Mouse (Mus musculus): ENCODE results near the gene Alx3. TPM values are rescaled to one million over a fixed set of nuclear protein-coding genes. Genes with fewer than 3 reads are reported as not detected.

Alx3 gene
- polyA plus RNA-seq, 1 experiment from 2014 or later = 1.7 TPM

DNA sequence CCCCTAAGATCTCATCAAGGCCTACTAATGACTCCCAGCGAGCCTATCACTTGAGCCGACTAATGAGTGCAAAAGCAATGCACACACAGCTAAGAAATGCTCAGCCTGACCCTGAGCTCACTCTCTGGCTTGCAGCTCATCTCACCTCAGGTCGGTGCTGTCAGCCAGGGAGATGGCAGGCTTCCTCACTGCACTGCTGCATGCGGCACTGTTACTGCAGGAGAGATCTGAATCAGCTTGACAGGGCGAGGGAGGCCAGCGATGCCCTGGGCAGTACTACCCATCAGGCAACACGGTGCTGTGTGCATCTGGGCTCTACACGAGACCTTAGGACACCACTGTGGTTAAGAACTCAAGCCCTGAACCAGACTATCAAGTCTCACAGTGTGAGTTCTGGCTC is 30.7 kb downstream of the Alx3 start:
- Histone ChIP-seq H3K4me2 (no peak overlapping the region), H3K27ac (ENCODE audit: low read depth, low read length) (no peak overlapping the region), H3K9me3 (replicated peaks; ENCODE audit: control insufficient read depth, low read length) (no peaks in the 10 kb centered on the region), H3K4me1 (ENCODE audit: control insufficient read depth, insufficient read depth, low read length) (0 out of 2 replicates have a peak, but pooled peaks cover 2% of the 10 kb centered on the region), H3K9ac (ENCODE audit: low read depth, low read length) (no peak overlapping the region), H3K4me3 (ENCODE audit: low read depth, low read length) (no peak overlapping the region), H3K36me3 (ENCODE audit: control insufficient read depth, insufficient read depth, low read length) (peaks cover 47% of the 10 kb centered on the region), H3K27me3 (ENCODE audit: control insufficient read depth, insufficient read depth, low read length) (no peaks in the 10 kb centered on the region)
- no peak for ATAC-seq (replicated peaks; ENCODE audit: insufficient number of reproducible peaks, low FRiP score, low TSS enrichment)
- WGBS (ENCODE audit: insufficient replicate concordance) = 86% methylated on average over 8 of the region's 8 CpGs

DNA sequence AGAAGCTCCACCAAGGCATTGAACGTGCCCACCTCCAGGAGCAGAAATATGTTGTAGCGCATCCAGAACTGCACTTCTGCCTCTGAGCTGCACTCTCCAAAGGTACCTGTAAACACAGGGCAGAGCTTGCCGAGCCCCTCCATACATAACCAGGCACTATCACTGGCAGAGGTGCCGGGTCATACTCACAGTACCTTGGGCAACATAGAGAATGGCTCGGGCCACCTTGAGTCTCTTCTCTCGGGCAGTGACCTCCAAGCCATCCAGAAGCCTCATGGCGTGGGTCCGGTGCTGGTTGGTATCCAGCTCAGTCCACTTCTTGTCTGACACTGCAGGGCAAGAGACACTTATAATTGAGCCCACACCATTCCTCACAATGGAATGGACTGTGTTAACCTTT is 31.9 kb downstream of the Alx3 start:
- Histone ChIP-seq H3K27ac (ENCODE audit: low read depth, low read length) (no peak overlapping the region), H3K4me2 (no peak overlapping the region), H3K27me3 (ENCODE audit: control insufficient read depth, insufficient read depth, low read length) (no peaks in the 10 kb centered on the region), H3K36me3 (ENCODE audit: control insufficient read depth, insufficient read depth, low read length) (peaks cover 38% of the 10 kb centered on the region), H3K9me3 (replicated peaks; ENCODE audit: control insufficient read depth, low read length) (no peaks in the 10 kb centered on the region), H3K9ac (ENCODE audit: low read depth, low read length) (no peak overlapping the region), H3K4me3 (ENCODE audit: low read depth, low read length) (no peak overlapping the region), H3K4me1 (ENCODE audit: control insufficient read depth, insufficient read depth, low read length) (0 out of 2 replicates have a peak, but pooled peaks cover 4% of the 10 kb centered on the region)
- no peak for ATAC-seq (replicated peaks; ENCODE audit: insufficient number of reproducible peaks, low FRiP score, low TSS enrichment)
- 97% methylated on average over 8 of the region's 8 CpGs for WGBS (ENCODE audit: insufficient replicate concordance)

GRCm38 (mm10) chr3:107627641-107628040 is 32.8 kb downstream of the Alx3 start:
- Histone ChIP-seq H3K4me1 (ENCODE audit: control insufficient read depth, insufficient read depth, low read length) (0 out of 2 replicates have a peak, but pooled peaks cover 4% of the 10 kb centered on the region), H3K4me2 (no peak overlapping the region), H3K36me3 (ENCODE audit: control insufficient read depth, insufficient read depth, low read length) (peaks cover 37% of the 10 kb centered on the region), H3K27me3 (ENCODE audit: control insufficient read depth, insufficient read depth, low read length) (no peaks in the 10 kb centered on the region), H3K27ac (ENCODE audit: low read depth, low read length) (no peak overlapping the region), H3K9me3 (replicated peaks; ENCODE audit: control insufficient read depth, low read length) (no peaks in the 10 kb centered on the region), H3K9ac (ENCODE audit: low read depth, low read length) (no peak overlapping the region), H3K4me3 (ENCODE audit: low read depth, low read length) (no peak overlapping the region)
- 90% methylated on average over 7 of the region's 7 CpGs for WGBS (ENCODE audit: insufficient replicate concordance)
- ATAC-seq (replicated peaks; ENCODE audit: insufficient number of reproducible peaks, low FRiP score, low TSS enrichment) = no peak

GRCm38 (mm10) chr3:107628551-107628950 is 33.7 kb downstream of the Alx3 start:
- no peak overlapping the region for H3K9ac ChIP-seq (ENCODE audit: low read depth, low read length)
- H3K4me3 ChIP-seq (ENCODE audit: low read depth, low read length) = no peak overlapping the region
- no peak overlapping the region for H3K27ac ChIP-seq (ENCODE audit: low read depth, low read length)
- H3K4me2 ChIP-seq = no peak overlapping the region
- no peaks in the 10 kb centered on the region for H3K27me3 ChIP-seq (ENCODE audit: control insufficient read depth, insufficient read depth, low read length)
- no peak for ATAC-seq (replicated peaks; ENCODE audit: insufficient number of reproducible peaks, low FRiP score, low TSS enrichment)
- H3K4me1 ChIP-seq (ENCODE audit: control insufficient read depth, insufficient read depth, low read length) = 0 out of 2 replicates have a peak, but pooled peaks cover 4% of the 10 kb centered on the region
- H3K9me3 ChIP-seq (replicated peaks; ENCODE audit: control insufficient read depth, low read length) = no peaks in the 10 kb centered on the region
- peaks cover 33% of the 10 kb centered on the region for H3K36me3 ChIP-seq (ENCODE audit: control insufficient read depth, insufficient read depth, low read length)
- 91% methylated on average over 2 of the region's 2 CpGs for WGBS (ENCODE audit: insufficient replicate concordance)

DNA sequence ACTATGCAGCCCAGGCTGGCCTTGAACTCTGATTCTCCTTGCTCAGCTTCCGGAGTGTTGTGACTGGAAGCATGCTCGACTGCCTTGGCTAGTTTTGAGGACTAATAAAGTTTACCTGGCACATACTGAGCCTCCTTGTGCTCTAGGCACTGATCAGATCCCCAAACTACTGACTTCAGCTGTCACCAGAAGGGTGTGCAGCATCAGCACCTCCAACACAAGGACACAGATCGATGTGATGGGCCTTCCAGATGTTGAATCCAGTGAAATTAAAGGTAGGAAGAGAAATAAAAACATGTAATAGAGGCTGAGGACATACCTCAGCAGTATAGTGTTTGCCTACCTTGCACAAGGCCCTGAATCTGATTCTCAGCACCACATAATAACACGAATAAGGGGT is 34.6 kb downstream of the Alx3 start:
- Histone ChIP-seq H3K36me3 (ENCODE audit: control insufficient read depth, insufficient read depth, low read length) (peaks cover 25% of the 10 kb centered on the region), H3K27me3 (ENCODE audit: control insufficient read depth, insufficient read depth, low read length) (no peaks in the 10 kb centered on the region), H3K4me2 (no peak overlapping the region), H3K9ac (ENCODE audit: low read depth, low read length) (no peak overlapping the region), H3K4me1 (ENCODE audit: control insufficient read depth, insufficient read depth, low read length) (0 out of 2 replicates have a peak, but pooled peaks cover 4% of the 10 kb centered on the region), H3K27ac (ENCODE audit: low read depth, low read length) (no peak overlapping the region), H3K4me3 (ENCODE audit: low read depth, low read length) (no peak overlapping the region), H3K9me3 (replicated peaks; ENCODE audit: control insufficient read depth, low read length) (no peaks in the 10 kb centered on the region)
- 89% methylated on average over 4 of the region's 4 CpGs for WGBS (ENCODE audit: insufficient replicate concordance)
- ATAC-seq (replicated peaks; ENCODE audit: insufficient number of reproducible peaks, low FRiP score, low TSS enrichment) = no peak

DNA sequence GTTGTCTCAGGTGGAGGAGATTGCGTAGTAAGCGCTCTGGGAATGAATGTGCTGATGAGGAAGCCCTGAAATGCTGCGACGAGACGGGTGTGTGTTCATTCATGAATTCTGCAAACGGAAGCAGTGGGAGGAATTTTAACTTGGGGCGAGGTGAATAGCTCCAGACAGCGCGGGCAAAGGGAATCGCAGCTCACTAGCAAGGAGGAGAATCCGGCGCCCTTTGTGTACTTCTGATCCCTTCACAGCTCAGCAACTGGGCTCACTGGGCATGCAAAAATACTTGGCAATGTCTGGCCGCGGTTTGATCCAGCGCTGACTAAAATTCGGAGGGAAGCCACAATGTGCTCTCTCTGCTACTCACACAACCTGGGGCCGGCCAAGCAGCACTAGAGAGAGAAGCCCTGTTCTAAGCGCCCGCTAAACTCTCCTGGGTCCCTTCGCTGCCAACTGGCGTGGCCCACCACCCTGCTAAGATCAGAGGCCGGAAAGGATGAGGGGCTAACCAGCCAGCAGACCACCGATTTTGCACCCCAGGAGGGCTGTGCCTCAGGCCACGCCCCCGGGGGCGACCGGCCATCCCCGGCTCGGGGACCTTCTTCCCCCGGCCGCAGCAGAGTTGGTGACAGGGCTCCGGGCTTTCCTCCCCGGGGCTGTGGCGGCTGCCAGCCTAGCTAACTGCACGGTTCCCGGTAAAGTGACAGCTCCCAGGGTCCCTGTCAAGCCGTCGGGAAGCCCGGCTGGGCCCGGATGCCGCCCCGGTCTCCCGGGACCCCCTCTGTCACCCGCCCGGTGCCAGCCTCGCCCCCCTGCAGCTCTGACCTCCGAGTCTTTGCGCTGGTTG is 36.1 kb downstream of the Alx3 start, which contains the start of gene Gm10961:
TSS of gene Gm10961 (plus strand) at position 641 of the 841 bp plus-strand sequence.
- 1% methylated on average over 48 of the region's 48 CpGs for WGBS (ENCODE audit: insufficient replicate concordance)

GRCm38 (mm10) chr3:107631523-107631958 is 36.7 kb downstream of the Alx3 start, which contains the start of gene Strip1:
Gene Strip1, minus strand, starts transcription at chr3:107631694.
- Histone ChIP-seq H3K36me3 (ENCODE audit: control insufficient read depth, insufficient read depth, low read length) (peaks cover 9% of the 10 kb centered on the region; the same call in 1 of the 2 replicates), H3K4me1 (ENCODE audit: control insufficient read depth, insufficient read depth, low read length) (peaks cover 10% of the 10 kb centered on the region; the same call in 1 of the 2 replicates), H3K9ac (ENCODE audit: low read depth, low read length) (peak within 1 kb of the TSS; percentile 88), H3K4me3 (ENCODE audit: low read depth, low read length) (peak within 1 kb of the TSS; percentile 83), H3K27me3 (ENCODE audit: control insufficient read depth, insufficient read depth, low read length) (no peaks in the 10 kb centered on the region), H3K4me2 (peak within 1 kb of the TSS; percentile 81), H3K9me3 (replicated peaks; ENCODE audit: control insufficient read depth, low read length) (no peaks in the 10 kb centered on the region), H3K27ac (ENCODE audit: low read depth, low read length) (peak within 1 kb of the TSS; percentile 89)
- under 1% methylated on average over 35 of the region's 35 CpGs for WGBS (ENCODE audit: insufficient replicate concordance)
- ATAC-seq (replicated peaks; ENCODE audit: insufficient number of reproducible peaks, low FRiP score, low TSS enrichment) = peak; percentile 93

More for the DNA sequence above, 36.1 kb downstream of the Alx3 start, which contains the start of gene Gm10961:
- Histone ChIP-seq H3K9ac (ENCODE audit: low read depth, low read length) (peak within 1 kb of the TSS; percentile 88), H3K27me3 (ENCODE audit: control insufficient read depth, insufficient read depth, low read length) (no peaks in the 10 kb centered on the region), H3K4me2 (peak within 1 kb of the TSS; percentile 81), H3K36me3 (ENCODE audit: control insufficient read depth, insufficient read depth, low read length) (peaks cover 10% of the 10 kb centered on the region; the same call in 1 of the 2 replicates), H3K4me1 (ENCODE audit: control insufficient read depth, insufficient read depth, low read length) (peaks cover 5% of the 10 kb centered on the region; the same call in 1 of the 2 replicates), H3K27ac (ENCODE audit: low read depth, low read length) (peak within 1 kb of the TSS; percentile 89), H3K9me3 (replicated peaks; ENCODE audit: control insufficient read depth, low read length) (no peaks in the 10 kb centered on the region), H3K4me3 (ENCODE audit: low read depth, low read length) (peak within 1 kb of the TSS; percentile 83)
- peak; percentile 70 for ATAC-seq (replicated peaks; ENCODE audit: insufficient number of reproducible peaks, low FRiP score, low TSS enrichment)

- Histone ChIP-seq H3K9ac (ENCODE audit: low read depth, low read length) (no peak overlapping the region), H3K27me3 (ENCODE audit: control insufficient read depth, insufficient read depth, low read length) (no peaks in the 10 kb centered on the region), H3K27ac (ENCODE audit: low read depth, low read length) (no peak overlapping the region), H3K4me3 (ENCODE audit: low read depth, low read length) (no peak overlapping the region), H3K9me3 (replicated peaks; ENCODE audit: control insufficient read depth, low read length) (no peaks in the 10 kb centered on the region), H3K4me1 (ENCODE audit: control insufficient read depth, insufficient read depth, low read length) (peaks cover 10% of the 10 kb centered on the region; the same call in 1 of the 2 replicates), H3K36me3 (ENCODE audit: control insufficient read depth, insufficient read depth, low read length) (peaks cover 2% of the 10 kb centered on the region; the same call in 1 of the 2 replicates), H3K4me2 (no peak overlapping the region)
- no peak for ATAC-seq (replicated peaks; ENCODE audit: insufficient number of reproducible peaks, low FRiP score, low TSS enrichment)
- WGBS (ENCODE audit: insufficient replicate concordance) = 95% methylated on average over 4 of the region's 4 CpGs
Observed at GRCm38 (mm10) chr3:107632786-107633185, 38.0 kb downstream of the Alx3 start.
